Mouse (Mus musculus) bone marrow, adult 2 months (tissue): ENCODE data around the gene Zfp653. TPM values are rescaled to one million over a fixed set of nuclear protein-coding genes. Genes with fewer than 3 reads are reported as not detected.

Source experiments
- H3K27ac ChIP-seq: fragments of 200-500 bp; 2 replicates; pipeline ENCODE4 v1.5.1; 2012; ENCODE audit warnings: low read depth, mild to moderate bottlenecking, control low read depth, inconsistent platforms, low read length; ENCODE audit not compliant: control insufficient read depth, poor library complexity, insufficient read depth
- H3K4me1 ChIP-seq: fragments of 200-500 bp; 2 replicates; pipeline ENCODE4 v1.6.1; 2011; ENCODE audit warnings: low read length; ENCODE audit not compliant: control insufficient read depth, insufficient read depth
- H3K4me3 ChIP-seq: fragments of 200-500 bp; replicated peaks from 2 replicates; pipeline ENCODE3; 2011; ENCODE audit warnings: mild to moderate bottlenecking, low read depth, low read length, control low read depth; ENCODE audit not compliant: control insufficient read depth
- CTCF ChIP-seq: fragments of 200-500 bp; IDR thresholded peaks from 2 replicates; pipeline ENCODE4 v1.5.1; 2011; ENCODE audit warnings: low read length, control low read depth; ENCODE audit not compliant: control insufficient read depth, insufficient read depth
- POLR2A ChIP-seq: fragments of 200-500 bp; IDR thresholded peaks from 2 replicates; pipeline ENCODE4 v1.6.1; 2011; ENCODE audit warnings: low read depth, mild to moderate bottlenecking, control low read depth, low read length, borderline replicate concordance; ENCODE audit not compliant: control insufficient read depth
- WGBS: fragments of 180-500 bp; shearing (Covaris S2); methylation state at CpG from one replicate; pipeline ENCODE4 v1.1.7; 2018; 5-methylcytosine and 5-hydroxymethylcytosine counted together
- polyA plus RNA-seq: library from polyadenylated mRNA; stranded (reverse); fragments of >200 nt; gene quantifications from 2 replicates; pipeline ENCODE4 v1.2.4, GENCODE M21; 2011; ENCODE audit warnings: low replicate concordance; ENCODE audit not compliant: missing spikeins, insufficient read depth, insufficient read length

Zfp653 gene
- polyA plus RNA-seq = 12.8 and 15.3 TPM in 2 replicates

GRCm38 (mm10) chr9:22070791-22071573 lies at the start of gene Zfp653, which contains the start of gene Gm49318:
Zfp653 (minus strand) TSS chr9:22071376.
Gm49318 (minus strand) TSS chr9:22071259.
- Histone ChIP-seq H3K4me1 (no peaks in the 10 kb centered on the region; the same call in none of the 2 replicates), H3K4me3 (peak within 1 kb of the TSS; percentile 92), H3K27ac (peak within 1 kb of the TSS; percentile 96)
- under 1% methylated on average over 75 of the region's 87 CpGs for WGBS
- TF ChIP-seq POLR2A (peak; percentile 10; the same call in 1 of the 2 replicates), CTCF (no peak)

DNA sequence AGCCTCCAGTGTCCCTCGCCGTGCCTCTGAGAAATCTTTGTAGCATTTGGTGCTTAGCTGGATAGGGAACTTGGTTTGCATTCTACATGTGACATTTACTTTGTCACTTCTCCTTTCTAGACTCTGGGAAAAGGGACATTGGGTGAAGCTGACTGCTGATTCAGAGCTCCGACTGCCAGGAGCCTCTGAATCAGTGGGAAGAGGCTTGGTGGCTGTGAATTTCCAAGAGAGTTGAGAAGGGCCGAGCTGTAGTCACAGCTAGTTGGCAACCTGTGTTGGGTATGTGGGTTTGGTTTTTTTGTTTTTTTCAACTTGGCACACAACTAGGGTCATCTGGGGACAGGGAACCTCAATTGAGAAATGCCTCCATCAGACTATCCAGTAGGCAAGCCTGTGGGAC lies 48.4 kb upstream of the Zfp653 start:
- 38% methylated on average over 4 of the region's 4 CpGs for WGBS
- H3K4me3 ChIP-seq = no peak overlapping the region
- peaks cover 24% of the 10 kb centered on the region for H3K4me1 ChIP-seq
- peak overlapping the region; percentile 15 for H3K27ac ChIP-seq
- TF ChIP-seq POLR2A = no peak
- no peak for TF ChIP-seq CTCF

- 35% methylated on average over 10 of the region's 10 CpGs for WGBS
- no peak overlapping the region for H3K27ac ChIP-seq
- H3K4me3 ChIP-seq = no peak overlapping the region
- TF ChIP-seq POLR2A (no peak), CTCF (peak; percentile 51)
- peaks cover 17% of the 10 kb centered on the region for H3K4me1 ChIP-seq
These were observed 46.7 kb upstream of the Zfp653 start for GRCm38 (mm10) chr9:22117754-22118456.

DNA sequence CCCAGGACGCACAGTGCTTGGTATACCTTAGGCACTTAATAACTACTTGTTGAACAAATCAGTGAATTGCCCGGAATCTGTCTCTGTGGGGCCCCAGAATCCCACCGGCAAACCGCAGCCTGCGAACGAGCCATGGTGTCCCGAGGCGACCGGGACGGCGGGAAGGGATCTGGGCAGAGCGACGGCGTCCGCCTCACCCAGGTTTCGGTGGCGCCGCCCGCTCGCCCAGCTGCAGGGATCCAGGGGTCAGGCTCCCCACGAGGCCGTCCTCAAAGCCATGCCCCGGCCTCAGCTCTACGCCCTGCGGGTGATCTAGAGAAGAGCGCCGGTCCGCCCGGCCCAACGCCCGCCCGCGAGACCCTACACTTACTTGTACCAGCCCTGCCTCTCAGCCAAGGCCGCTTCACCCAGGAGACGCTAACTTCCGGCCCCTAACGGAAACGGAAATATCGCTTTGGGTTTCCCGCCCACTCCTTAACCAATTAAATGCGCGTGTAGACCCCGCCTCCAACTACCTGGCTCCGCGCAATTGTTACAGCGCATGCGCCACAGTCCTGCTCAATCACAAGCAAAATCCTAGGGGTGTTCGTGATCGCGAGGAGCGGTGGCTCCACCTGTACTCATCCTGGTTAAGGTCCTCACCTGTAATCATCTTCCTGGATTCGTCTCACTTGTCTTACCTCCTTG lies 45.7 kb upstream of the Zfp653 start, which contains the start of gene Elof1:
Gene Elof1, minus strand, starts transcription at position 433 of the 687 bp plus-strand sequence.
- Histone ChIP-seq H3K4me1 (peaks cover 10% of the 10 kb centered on the region), H3K4me3 (peak within 1 kb of the TSS; percentile 75), H3K27ac (peak within 1 kb of the TSS; percentile 78)
- TF ChIP-seq CTCF (0 out of 2 replicates have a peak, but pooled peaks have one; percentile 7), POLR2A (peak; percentile 80; the same call in 1 of the 2 replicates)
- WGBS = under 1% methylated on average over 52 of the region's 52 CpGs

DNA sequence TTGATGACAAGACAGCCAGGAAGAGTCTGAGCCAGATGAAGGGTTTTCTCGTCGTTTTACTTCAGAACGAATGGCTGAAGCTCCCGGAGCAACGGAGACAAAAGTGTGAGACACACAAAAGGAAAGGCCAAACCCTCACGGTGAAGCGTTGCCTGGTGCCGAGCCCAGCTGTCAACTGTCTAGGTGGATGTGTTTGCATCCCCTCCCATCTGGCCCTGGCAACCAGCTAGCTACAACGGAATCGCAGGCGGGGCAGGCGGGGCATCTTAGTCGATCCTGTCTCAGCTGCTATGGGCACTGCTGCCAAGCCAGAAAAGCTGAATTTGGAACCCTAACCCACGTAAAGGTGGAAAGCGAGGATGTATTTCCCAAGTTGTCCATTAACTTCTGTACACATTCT lies 44.9 kb upstream of the Zfp653 start:
- Histone ChIP-seq H3K27ac (no peak overlapping the region), H3K4me3 (peak overlapping the region; percentile 75), H3K4me1 (peaks cover 6% of the 10 kb centered on the region)
- TF ChIP-seq CTCF (no peak), POLR2A (no peak)
- WGBS = 30% methylated on average over 15 of the region's 15 CpGs

DNA sequence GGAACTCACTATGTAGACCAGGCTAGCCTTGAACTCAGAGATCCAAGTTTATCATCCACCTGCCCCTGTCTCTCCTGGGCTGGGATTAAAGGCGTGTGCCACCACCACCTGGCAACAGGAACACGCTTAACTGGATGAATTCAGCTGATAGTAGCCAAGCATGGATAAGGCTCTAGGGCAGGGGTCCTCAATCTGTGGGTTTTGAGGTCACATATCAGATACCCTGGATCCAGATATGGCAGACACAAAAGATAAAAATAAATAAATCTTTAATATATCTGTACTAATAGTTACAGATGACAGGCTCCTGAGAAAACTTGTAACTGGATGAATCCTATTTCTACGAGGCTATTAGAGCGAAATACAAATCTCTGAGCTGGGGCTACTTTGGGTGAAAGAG lies 44.5 kb upstream of the Zfp653 start:
- TF ChIP-seq POLR2A (no peak), CTCF (no peak)
- Histone ChIP-seq H3K4me1 (peaks cover 4% of the 10 kb centered on the region), H3K27ac (no peak overlapping the region), H3K4me3 (no peak overlapping the region)
- WGBS = 84% methylated on average over 4 of the region's 4 CpGs

GRCm38 (mm10) chr9:22108194-22108593 lies 37.0 kb upstream of the Zfp653 start:
- Histone ChIP-seq H3K27ac (peak overlapping the region; percentile 47), H3K4me3 (no peak overlapping the region), H3K4me1 (peaks cover 1% of the 10 kb centered on the region; the same call in 1 of the 2 replicates)
- WGBS = 77% methylated on average over 9 of the region's 9 CpGs
- no peak for TF ChIP-seq POLR2A
- TF ChIP-seq CTCF = no peak
